Mouse (Mus musculus): ENCODE measurements at regions not wholly inside any gene's neighbourhood (a gene's known extent, or its start where the extent isn't known, plus 50 kb on each side); places are given as distances from the start of the nearest gene placed in this dataset.
"Not testable (repeated sequence)": the region's sequence is repeated elsewhere in the genome, so short reads cannot be mapped to it uniquely, and the experiment has no call there.

- DNase-seq (ENCODE audit: low spot score) = no peak
Observed at GRCm38 (mm10) chr10:96188168-96188567, 51.8 kb downstream of the Gm5426 start.

GRCm38 (mm10) chr10:96190168-96190987, 54.0 kb downstream of the Gm5426 start:
- DNase-seq (ENCODE audit: low spot score) = no peak

GRCm38 (mm10) chr10:96200932-96201641, 64.7 kb downstream of the Gm5426 start:
- peak; percentile 19 for DNase-seq (ENCODE audit: low spot score)

- DNase-seq (ENCODE audit: low spot score) = no peak
Observed at GRCm38 (mm10) chr10:96201891-96202290, 65.5 kb downstream of the Gm5426 start.

GRCm38 (mm10) chr10:96202871-96203270, 66.5 kb downstream of the Gm5426 start:
- no peak for DNase-seq (ENCODE audit: low spot score)

GRCm38 (mm10) chr10:96204198-96204597, 67.8 kb downstream of the Gm5426 start:
- DNase-seq (ENCODE audit: low spot score) = peak; percentile 42

- DNase-seq (ENCODE audit: low spot score) = no peak
Observed at GRCm38 (mm10) chr10:96209171-96209570, 72.8 kb downstream of the Gm5426 start.

GRCm38 (mm10) chr10:96211189-96211588, 74.8 kb downstream of the Gm5426 start:
- DNase-seq (ENCODE audit: low spot score) = no peak

GRCm38 (mm10) chr10:96213876-96214275, 77.5 kb downstream of the Gm5426 start:
- DNase-seq (ENCODE audit: low spot score) = peak; percentile 79

- no peak for DNase-seq (ENCODE audit: low spot score)
Observed at GRCm38 (mm10) chr10:96214285-96214684, 77.9 kb downstream of the Gm5426 start.

GRCm38 (mm10) chr10:96214946-96215345, 78.5 kb downstream of the Gm5426 start:
- no peak for DNase-seq (ENCODE audit: low spot score)

- DNase-seq (ENCODE audit: low spot score) = no peak
Observed at GRCm38 (mm10) chr10:96220731-96221130, 84.3 kb downstream of the Gm5426 start.

- no peak for DNase-seq (ENCODE audit: low spot score)
Observed at GRCm38 (mm10) chr10:96230391-96230790, 94.0 kb downstream of the Gm5426 start.

GRCm38 (mm10) chr10:96231309-96231708, 94.9 kb downstream of the Gm5426 start:
- DNase-seq (ENCODE audit: low spot score) = no peak

GRCm38 (mm10) chr10:96232889-96233288, 96.5 kb downstream of the Gm5426 start:
- DNase-seq (ENCODE audit: low spot score) = no peak

GRCm38 (mm10) chr10:96234564-96235412, 98.4 kb downstream of the Gm5426 start:
- DNase-seq (ENCODE audit: low spot score) = no peak

GRCm38 (mm10) chr10:96236031-96236430, 99.6 kb downstream of the Gm5426 start:
- DNase-seq (ENCODE audit: low spot score) = not testable (repeated sequence)

GRCm38 (mm10) chr10:96236777-96237373, 100.5 kb downstream of the Gm5426 start:
- no peak for DNase-seq (ENCODE audit: low spot score)

GRCm38 (mm10) chr10:96237572-96238130, 101.2 kb downstream of the Gm5426 start:
- DNase-seq (ENCODE audit: low spot score) = no peak

- no peak for DNase-seq (ENCODE audit: low spot score)
Observed at GRCm38 (mm10) chr10:96238251-96238650, 101.8 kb downstream of the Gm5426 start.

GRCm38 (mm10) chr10:96238850-96239249, 102.4 kb downstream of the Gm5426 start:
- no peak for DNase-seq (ENCODE audit: low spot score)

GRCm38 (mm10) chr10:96240591-96240990, 104.2 kb downstream of the Gm5426 start:
- no peak for DNase-seq (ENCODE audit: low spot score)
